Mouse (Mus musculus) embryonic facial prominence, embryonic 14.5 days (tissue): ENCODE data around the gene Crlf1. TPM values are rescaled to one million over a fixed set of nuclear protein-coding genes. Genes with fewer than 3 reads are reported as not detected.

Experiments
- ATAC-seq: fragments of 200-750 bp; cut with Nextera tagmentation; 2 replicates; pipeline ENCODE4 v1.8.0; 2017; ENCODE audit warnings: low read depth, moderate number of reproducible peaks, moderate TSS enrichment
- DNase-seq: peaks from one replicate; pipeline ENCODE4 v3.0.0-alpha.2; 2015; ENCODE audit warnings: low spot score
- H3K27ac ChIP-seq: fragments of 300-500 bp; sonication (generic); replicated peaks from 2 replicates; pipeline ENCODE4 v1.5.1; 2014; ENCODE audit warnings: low read depth, mild to moderate bottlenecking, low read length, moderate library complexity
- H3K27me3 ChIP-seq: fragments of 300-500 bp; sonication (generic); replicated peaks from 2 replicates; pipeline ENCODE4 v1.6.1; 2014; ENCODE audit warnings: low read length; ENCODE audit not compliant: control insufficient read depth, insufficient read depth
- H3K36me3 ChIP-seq: fragments of 300-500 bp; sonication (generic); 2 replicates; pipeline ENCODE4 v1.6.1; 2014; ENCODE audit warnings: low read length, mixed read lengths; ENCODE audit not compliant: control insufficient read depth, insufficient read depth
- H3K4me1 ChIP-seq: fragments of 300-500 bp; sonication (generic); 2 replicates; pipeline ENCODE4 v1.6.1; 2014; ENCODE audit warnings: antibody characterized with exemption, low read length; ENCODE audit not compliant: control insufficient read depth, insufficient read depth
- H3K4me2 ChIP-seq: fragments of 300-500 bp; sonication (generic); 2 replicates; pipeline ENCODE4 v1.6.1; 2014; ENCODE audit warnings: low read depth, mild to moderate bottlenecking, low read length, moderate library complexity, mixed read lengths
- H3K4me3 ChIP-seq: fragments of 300-500 bp; sonication (generic); 2 replicates; pipeline ENCODE4 v1.5.1; 2014; ENCODE audit warnings: low read depth, mild to moderate bottlenecking, low read length
- H3K9ac ChIP-seq: fragments of 300-500 bp; sonication (generic); 2 replicates; pipeline ENCODE4 v1.6.1; 2014; ENCODE audit warnings: low read depth, mild to moderate bottlenecking, low read length, moderate library complexity, mixed read lengths
- H3K9me3 ChIP-seq: fragments of 300-500 bp; sonication (generic); 2 replicates; pipeline ENCODE4 v1.6.1; 2016; ENCODE audit warnings: low read length; ENCODE audit not compliant: control insufficient read depth
- WGBS: fragments of 180-500 bp; shearing (Covaris S2); extraction: QIAGEN DNeasy Blood & Tissue Kit; methylation state at CpG from one replicate; pipeline ENCODE4 v1.1.7; 2014; 5-methylcytosine and 5-hydroxymethylcytosine counted together
- polyA plus RNA-seq: library from polyadenylated mRNA; unstranded; fragments of >200 nt; fragmentation: Nextera tagmentation; extraction: Ambion mirVana; gene quantifications from 2 replicates; pipeline ENCODE4 v1.2.1, GENCODE M21; 2014

The Crlf1 gene
- polyA plus RNA-seq, 1 experiment from 2014 or later: 68.1 TPM

DNA sequence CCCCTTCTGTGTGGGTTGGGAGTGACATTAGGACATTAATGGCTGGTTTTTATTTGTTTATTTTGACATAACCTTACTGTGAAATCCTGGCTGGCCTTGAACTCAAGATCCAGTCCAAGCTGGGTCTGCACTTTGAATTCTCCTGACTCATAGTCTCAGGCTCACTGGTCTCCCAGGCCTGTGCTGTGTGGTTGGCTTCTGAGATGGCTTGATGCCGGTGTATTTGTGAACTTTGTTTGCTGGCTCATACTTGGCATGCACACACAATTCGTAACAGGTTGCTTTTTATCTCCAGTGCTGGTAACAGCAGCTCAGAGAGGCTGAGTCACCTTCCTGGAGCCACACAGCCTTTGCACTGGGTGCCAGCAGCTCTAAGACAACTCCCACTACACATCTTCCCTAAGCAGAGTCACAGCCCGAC lies 36.8 kb downstream of the Crlf1 start:
- ATAC-seq: no peak
- Histone ChIP-seq H3K9ac (no peak overlapping the region), H3K27ac (no peak overlapping the region), H3K36me3 (peaks cover 53% of the 10 kb centered on the region), H3K4me3 (no peak overlapping the region), H3K4me1 (peaks cover 12% of the 10 kb centered on the region), H3K9me3 (no peaks in the 10 kb centered on the region), H3K4me2 (no peak overlapping the region), H3K27me3 (no peaks in the 10 kb centered on the region)
- DNase-seq: no peak
- WGBS: 95% methylated on average over 3 of the region's 3 CpGs

DNA sequence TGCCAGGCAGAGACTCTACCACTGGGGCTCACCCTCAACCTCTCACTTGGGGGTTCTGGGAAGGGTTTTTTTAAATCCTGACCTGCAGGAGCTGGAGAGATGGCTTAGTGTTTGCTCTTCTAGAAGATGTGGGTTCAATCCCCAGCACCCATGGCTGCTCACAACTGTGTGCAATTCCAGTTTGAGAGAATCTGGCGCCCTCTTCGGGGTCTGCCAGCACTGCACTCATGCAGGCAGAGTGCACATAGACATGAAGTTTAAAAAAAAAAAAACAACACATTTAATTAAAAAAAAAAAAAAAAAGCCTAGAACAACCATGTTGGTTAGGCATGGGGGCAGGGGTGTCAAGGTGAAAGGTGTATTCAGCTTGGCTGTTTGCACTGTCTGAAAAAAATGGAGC lies 37.4 kb downstream of the Crlf1 start:
- H3K9me3 ChIP-seq: no peaks in the 10 kb centered on the region
- no peak overlapping the region for H3K9ac ChIP-seq
- no peak overlapping the region for H3K4me2 ChIP-seq
- ATAC-seq: no peak
- no peaks in the 10 kb centered on the region for H3K27me3 ChIP-seq
- peaks cover 12% of the 10 kb centered on the region for H3K4me1 ChIP-seq
- H3K36me3 ChIP-seq: peaks cover 58% of the 10 kb centered on the region
- H3K4me3 ChIP-seq: no peak overlapping the region
- WGBS: 95% methylated on average over 2 of the region's 2 CpGs
- no peak for DNase-seq
- no peak overlapping the region for H3K27ac ChIP-seq

- no peaks in the 10 kb centered on the region for H3K27me3 ChIP-seq
- 94% methylated on average over 12 of the region's 12 CpGs for WGBS
Observed at GRCm38 (mm10) chr8:70534281-70534680, 41.3 kb downstream of the Crlf1 start.

DNA sequence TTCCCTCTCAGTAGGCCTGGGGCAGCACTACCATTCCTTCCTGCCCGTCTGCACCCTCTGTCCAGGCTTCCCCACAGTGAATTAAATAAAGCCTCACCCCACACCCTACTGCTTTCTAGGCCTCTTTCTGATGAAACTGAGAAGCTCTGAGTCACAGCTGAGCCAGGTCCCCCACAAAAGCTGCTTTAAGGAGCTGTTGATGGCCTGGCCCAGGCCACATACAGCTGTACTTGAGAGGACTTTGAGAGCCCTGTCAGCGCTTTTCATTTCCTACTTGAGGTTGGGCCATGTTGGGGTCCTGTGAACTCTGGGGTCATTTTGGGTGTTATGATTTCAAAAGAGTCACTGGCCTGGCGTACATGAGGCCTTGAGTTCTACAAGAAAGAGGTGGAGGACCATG lies 42.3 kb downstream of the Crlf1 start:
- Histone ChIP-seq H3K9ac (no peak overlapping the region), H3K4me1 (peaks cover 1% of the 10 kb centered on the region), H3K4me2 (no peak overlapping the region), H3K9me3 (no peaks in the 10 kb centered on the region), H3K36me3 (peaks cover 66% of the 10 kb centered on the region), H3K27me3 (no peaks in the 10 kb centered on the region), H3K27ac (no peak overlapping the region), H3K4me3 (no peak overlapping the region)
- WGBS: 87% methylated on average over 3 of the region's 3 CpGs
- DNase-seq (no peak), ATAC-seq (no peak)

More at GRCm38 (mm10) chr8:70534281-70534680, 41.3 kb downstream of the Crlf1 start:
- H3K36me3 ChIP-seq: peaks cover 75% of the 10 kb centered on the region
- DNase-seq: no peak
- no peak overlapping the region for H3K4me2 ChIP-seq
- no peaks in the 10 kb centered on the region for H3K4me1 ChIP-seq
- no peak overlapping the region for H3K27ac ChIP-seq
- ATAC-seq: no peak
- H3K4me3 ChIP-seq: no peak overlapping the region
- no peak overlapping the region for H3K9ac ChIP-seq
- no peaks in the 10 kb centered on the region for H3K9me3 ChIP-seq

DNA sequence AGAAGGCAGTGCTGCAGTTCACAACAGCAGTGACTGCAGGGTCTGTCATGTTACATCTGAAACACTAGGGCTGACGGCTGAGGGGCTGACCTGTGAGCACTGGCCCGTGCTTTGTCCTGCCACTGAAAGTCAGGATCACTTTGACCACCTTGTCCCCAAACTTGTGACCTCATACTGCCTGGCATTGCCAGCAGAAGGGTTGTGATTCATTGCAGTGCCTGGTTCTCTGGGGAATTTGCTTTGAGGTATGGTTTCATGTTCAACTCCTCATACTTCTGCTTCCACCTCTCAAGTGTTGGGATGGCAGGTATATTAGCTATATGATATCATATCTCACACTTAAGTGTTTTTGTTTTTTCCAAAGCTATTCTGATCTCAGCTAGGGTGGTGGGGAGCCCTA lies 42.7 kb downstream of the Crlf1 start:
- Histone ChIP-seq H3K36me3 (peaks cover 61% of the 10 kb centered on the region), H3K4me2 (no peak overlapping the region), H3K9ac (no peak overlapping the region), H3K9me3 (no peaks in the 10 kb centered on the region), H3K4me3 (no peak overlapping the region), H3K27me3 (no peaks in the 10 kb centered on the region), H3K4me1 (peaks cover 6% of the 10 kb centered on the region), H3K27ac (no peak overlapping the region)
- WGBS: 89% methylated on average over 2 of the region's 2 CpGs
- DNase-seq: no peak
- no peak for ATAC-seq

DNA sequence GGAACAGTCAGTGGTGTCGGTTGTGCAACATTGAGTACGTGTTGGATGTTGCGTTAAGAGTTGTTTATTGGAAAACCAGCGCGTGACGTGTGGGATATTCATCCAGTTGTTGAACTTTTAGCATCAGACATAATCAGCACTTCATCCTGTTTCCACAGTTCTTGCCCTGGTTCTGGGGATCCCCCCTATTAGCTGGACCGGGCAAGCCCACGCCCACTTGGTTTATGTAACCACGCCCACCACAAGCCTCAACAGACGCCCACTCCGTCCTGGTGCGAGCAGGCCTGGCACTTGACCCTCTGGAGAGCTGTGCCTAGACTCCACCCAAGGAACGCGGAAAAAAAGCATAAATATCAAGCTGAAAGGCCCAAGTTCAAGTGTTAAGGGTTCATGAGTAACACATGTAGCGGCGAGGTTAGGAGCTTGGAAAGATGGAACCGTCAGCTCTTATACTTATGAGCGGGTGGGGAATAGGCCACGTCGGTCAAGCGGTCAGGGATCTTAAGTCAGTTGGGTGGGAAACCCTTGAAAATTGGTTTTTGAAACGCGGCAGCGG lies 45.1 kb downstream of the Crlf1 start:
- H3K9me3 ChIP-seq: no peaks in the 10 kb centered on the region
- H3K4me1 ChIP-seq: peaks cover 14% of the 10 kb centered on the region
- WGBS: 12% methylated on average over 24 of the region's 24 CpGs
- peak overlapping the region; percentile 60 for H3K9ac ChIP-seq
- peak overlapping the region; percentile 94 for H3K27ac ChIP-seq
- DNase-seq (peak; percentile 73), ATAC-seq (no peak)
- H3K27me3 ChIP-seq: no peaks in the 10 kb centered on the region
- peaks cover 37% of the 10 kb centered on the region for H3K36me3 ChIP-seq
- H3K4me2 ChIP-seq: peak overlapping the region; percentile 87
- H3K4me3 ChIP-seq: peak overlapping the region; percentile 73

DNA sequence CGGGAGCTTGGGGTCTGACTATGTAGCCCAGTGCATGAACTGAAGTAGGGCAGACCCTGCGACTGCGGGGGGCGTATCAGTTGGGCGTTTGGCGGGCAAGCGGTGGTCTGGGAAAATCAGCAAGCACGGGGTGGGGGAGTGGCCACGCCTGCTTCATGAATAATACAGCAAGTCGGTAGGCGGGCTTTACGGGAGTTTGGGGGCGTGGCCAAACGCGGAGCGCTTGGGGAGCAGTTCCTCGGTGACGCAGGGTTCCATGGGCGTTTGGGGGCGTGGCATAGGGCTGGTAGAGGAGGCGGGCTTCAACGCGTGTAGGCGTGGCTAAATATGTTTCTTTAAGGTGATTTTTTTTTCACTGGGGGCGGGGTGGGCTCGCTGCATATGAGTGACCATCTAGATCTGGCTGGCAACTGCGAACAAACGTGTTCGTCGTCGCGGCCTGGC lies 45.7 kb downstream of the Crlf1 start:
- Histone ChIP-seq H3K4me2 (peak overlapping the region; percentile 87), H3K9ac (peak overlapping the region; percentile 84), H3K4me1 (peaks cover 14% of the 10 kb centered on the region), H3K36me3 (peaks cover 34% of the 10 kb centered on the region), H3K27me3 (no peaks in the 10 kb centered on the region), H3K9me3 (no peaks in the 10 kb centered on the region), H3K27ac (peak overlapping the region; percentile 94), H3K4me3 (peak overlapping the region; percentile 73)
- peak; percentile 99 for DNase-seq
- peak; percentile 77 for ATAC-seq
- under 1% methylated on average over 30 of the region's 32 CpGs for WGBS

DNA sequence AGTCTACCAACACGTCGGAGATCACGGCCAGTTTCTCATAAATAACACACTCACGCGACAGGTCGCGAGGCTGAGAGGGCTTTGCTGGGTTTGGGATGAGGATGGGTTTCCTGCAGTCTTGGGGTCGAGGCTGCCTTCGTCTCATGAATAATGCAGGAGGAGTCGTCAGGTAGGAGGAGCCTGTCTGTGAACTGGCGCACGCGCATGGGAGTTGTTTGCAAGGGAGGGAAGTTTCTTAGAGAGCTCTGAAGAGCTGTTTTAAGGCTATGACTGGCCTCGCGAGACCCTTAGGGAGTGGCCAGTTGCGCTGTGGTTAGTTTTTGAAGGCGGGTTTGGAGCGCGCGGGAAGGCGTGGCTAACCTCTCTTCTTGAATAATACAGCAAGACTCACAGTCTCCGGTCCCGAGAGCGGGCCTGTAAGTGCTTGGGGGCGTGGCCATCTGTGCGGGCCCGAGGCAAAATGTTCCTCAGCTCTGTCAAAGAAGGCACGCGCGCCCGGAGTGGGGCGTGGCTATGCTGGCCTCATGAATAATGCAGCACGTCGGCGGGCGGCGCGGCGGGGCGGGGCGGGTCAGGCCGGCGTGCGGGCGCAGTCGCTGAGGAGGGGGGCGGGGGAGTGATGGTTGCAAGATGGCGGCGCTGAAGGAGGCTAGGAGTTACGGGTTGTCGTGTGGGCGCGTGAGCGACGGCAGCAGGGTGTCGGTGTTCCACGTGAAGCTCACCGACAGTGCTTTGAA lies 46.3 kb downstream of the Crlf1 start, which contains the start of gene Ell:
TSS of gene Ell (plus strand) at position 381 of the 737 bp plus-strand sequence.
- peak within 1 kb of the TSS; percentile 84 for H3K9ac ChIP-seq
- peak within 1 kb of the TSS; percentile 87 for H3K4me2 ChIP-seq
- WGBS: 0% methylated on average over 31 of the region's 58 CpGs
- H3K27me3 ChIP-seq: no peaks in the 10 kb centered on the region
- peak; percentile 93 for ATAC-seq
- peak within 1 kb of the TSS; percentile 94 for H3K27ac ChIP-seq
- peaks cover 28% of the 10 kb centered on the region for H3K36me3 ChIP-seq
- DNase-seq: peak; percentile 100
- H3K4me3 ChIP-seq: peak within 1 kb of the TSS; percentile 73
- H3K9me3 ChIP-seq: no peaks in the 10 kb centered on the region
- peaks cover 14% of the 10 kb centered on the region for H3K4me1 ChIP-seq
